Mouse (Mus musculus) adrenal gland (tissue): Measurements from ENCODE around the gene Slc38a3.

ENCODE experiments used
- intact Hi-C: fragments of 180-260 bp; cut with DNase I; formaldehyde crosslinking; loops from one replicate; pipeline ENCODE4 v1.15.1; 2025

Slc38a3 gene

DNA sequence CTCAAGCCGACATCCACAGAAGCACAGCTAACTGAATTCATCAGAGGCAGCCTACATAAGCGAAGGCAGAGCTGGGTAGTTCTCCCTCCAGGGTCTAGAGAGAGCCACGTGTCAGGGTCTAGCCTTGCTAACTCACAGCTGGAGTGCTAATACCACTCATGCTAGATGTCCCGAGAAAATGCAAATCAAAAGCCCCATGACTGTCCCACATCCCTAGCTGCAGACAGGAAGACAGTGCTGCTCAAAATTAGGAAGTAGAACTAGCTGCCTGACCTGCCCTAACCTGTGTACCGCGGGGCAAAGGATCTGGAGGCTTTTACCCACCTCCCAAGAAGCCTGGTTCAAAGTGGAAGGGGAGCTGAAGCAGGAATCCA lies 26.8 kb upstream of the Slc38a3 start:
- intact Hi-C loops = no loop called here

GRCm38 (mm10) chr9:107695441-107696105 lies 26.2 kb upstream of the Slc38a3 start:
- intact Hi-C loops = no loop called here

DNA sequence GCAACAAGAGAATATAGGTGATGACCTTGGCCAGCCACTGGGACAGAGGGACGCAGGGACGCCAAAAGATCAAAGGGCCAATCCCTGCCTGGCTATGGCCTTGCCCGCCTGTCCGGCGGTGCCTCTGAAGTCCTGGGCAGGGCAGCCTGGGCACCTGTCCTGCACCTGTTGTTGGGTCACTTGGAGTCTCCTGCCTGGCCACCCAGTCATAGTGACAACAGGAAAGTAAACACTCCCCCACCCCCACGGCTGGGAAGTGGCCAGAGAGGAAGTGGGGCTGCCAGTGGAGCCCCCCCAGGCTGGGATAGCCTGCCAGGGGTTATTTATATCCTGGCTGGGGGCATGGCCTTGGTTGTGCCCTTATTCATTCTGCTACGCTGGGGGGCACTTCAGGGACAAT lies 25.3 kb upstream of the Slc38a3 start:
- intact Hi-C loops = no loop called here

DNA sequence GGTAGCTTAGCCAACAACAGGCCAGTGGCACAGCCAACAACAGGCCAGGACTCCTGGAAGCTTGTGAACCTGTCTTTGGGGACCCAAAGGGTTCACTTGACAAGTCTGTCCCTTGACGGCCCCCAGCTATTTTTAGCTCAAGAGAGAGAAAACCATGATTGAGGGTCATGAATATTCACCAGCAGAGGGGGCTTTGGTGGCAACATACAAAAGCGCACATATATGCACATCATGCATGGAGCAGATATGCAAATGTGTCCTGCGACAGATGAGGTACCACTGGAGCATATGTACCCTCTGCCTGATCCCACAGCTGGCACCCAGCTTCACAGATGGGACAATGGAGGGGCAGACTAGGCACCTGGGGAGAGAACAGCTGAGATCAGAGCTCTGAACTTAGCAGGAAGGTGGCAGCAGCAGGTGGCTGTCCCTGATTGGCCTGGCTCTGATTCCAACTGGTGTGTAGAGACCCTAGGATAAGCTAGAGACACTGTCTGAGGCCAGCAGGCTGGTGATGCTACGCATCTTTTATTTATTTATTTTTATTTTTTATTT lies 24.2 kb upstream of the Slc38a3 start:
- intact Hi-C loops = no loop called here

DNA sequence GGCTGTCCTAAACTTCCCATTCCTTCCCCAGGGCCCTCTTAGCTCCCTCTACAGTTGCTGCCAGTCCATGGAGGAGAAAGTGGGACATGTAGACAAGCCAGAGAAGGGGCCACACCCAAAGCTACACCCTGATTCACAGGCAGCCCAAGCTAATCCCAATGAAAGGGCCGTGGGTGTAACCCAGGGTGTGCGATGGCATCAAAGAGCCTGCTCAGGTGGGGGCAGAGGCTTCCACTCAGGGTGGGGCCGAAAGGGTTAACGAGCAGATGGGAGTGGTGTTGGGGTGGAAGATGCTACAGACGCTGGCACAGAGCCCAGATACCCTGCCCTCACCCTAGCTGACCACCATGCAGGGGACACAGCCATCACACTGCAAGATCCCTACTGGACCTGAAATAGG lies 23.5 kb upstream of the Slc38a3 start:
- intact Hi-C loops = no loop called here

- intact Hi-C loops = no loop called here
Observed at GRCm38 (mm10) chr9:107690391-107690790, 21.1 kb upstream of the Slc38a3 start.

- intact Hi-C loops = no loop called here
Observed at GRCm38 (mm10) chr9:107688939-107689338, 19.6 kb upstream of the Slc38a3 start.

DNA sequence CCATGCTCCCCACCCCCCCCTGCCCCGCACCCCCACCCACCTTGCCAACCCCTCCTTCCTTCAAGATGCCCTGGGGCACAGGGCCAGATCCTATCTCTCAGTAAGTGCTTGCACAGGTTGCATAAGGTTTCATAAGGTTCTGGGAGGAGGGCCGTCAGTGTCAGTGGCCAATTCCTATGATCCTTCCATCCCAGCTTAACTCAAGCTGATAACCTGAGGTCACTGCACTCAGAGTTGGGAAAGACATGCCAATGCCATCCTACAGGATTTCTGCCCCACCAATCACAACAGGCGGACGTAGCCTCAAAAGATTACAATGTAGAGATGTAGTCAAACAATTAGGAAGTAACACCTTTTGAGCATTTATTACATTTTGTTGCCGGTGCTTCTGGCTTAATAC lies 19.1 kb upstream of the Slc38a3 start:
- intact Hi-C loops = no loop called here

GRCm38 (mm10) chr9:107685231-107685981 lies 16.1 kb upstream of the Slc38a3 start:
- intact Hi-C loops = no loop called here

- intact Hi-C loops = no loop called here
Observed at GRCm38 (mm10) chr9:107682405-107682804, 13.1 kb upstream of the Slc38a3 start.

DNA sequence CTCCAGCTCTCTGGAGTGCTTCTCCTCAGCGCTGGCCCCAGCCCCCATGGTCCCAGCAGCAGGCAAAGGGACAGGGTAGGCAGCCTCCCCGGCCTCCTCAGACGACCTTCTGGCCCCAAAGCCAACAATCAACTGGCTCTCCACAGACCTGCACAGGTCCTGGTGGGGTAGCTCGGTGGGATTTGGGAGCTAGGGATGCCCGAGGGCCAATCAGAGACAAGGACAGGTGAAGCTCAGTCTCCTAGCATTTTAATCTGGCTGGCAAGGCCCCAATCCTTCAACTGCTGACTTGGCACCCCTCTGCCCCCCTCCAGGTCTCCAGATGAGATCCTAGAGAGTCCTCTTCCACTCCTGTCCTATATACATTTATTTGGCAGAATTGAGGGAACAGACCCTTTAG lies 10.2 kb upstream of the Slc38a3 start, which contains the start of gene Gnat1:
Gene Gnat1, minus strand, starts transcription at position 212 of the 400 bp plus-strand sequence.
- intact Hi-C loops = loop anchor here (2.0 kb wide), 1 partner anchor 59 kb away; no protein-coding TSS in a partner anchor

DNA sequence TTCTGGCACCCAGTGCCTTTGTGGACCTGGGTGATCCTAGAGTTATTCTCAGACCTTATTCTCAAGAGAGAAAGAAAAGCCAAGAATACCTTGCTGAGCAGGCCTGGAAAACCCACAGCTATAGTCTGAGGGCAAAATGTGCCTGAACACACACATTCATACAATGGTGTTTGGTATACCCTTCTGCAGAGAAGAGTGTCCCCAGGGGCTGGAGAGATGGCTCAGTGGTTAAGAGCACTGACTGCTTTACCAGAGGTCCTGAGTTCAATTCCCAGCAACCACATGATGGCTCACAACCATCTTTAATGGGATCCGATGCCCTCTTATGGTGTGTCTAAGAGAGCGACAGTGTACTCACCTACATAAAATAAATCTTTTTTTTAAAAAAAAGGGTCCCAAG lies 9.5 kb upstream of the Slc38a3 start:
- intact Hi-C loops = loop anchor here (2.0 kb wide), 1 partner anchor 60 kb away; no protein-coding TSS in a partner anchor

DNA sequence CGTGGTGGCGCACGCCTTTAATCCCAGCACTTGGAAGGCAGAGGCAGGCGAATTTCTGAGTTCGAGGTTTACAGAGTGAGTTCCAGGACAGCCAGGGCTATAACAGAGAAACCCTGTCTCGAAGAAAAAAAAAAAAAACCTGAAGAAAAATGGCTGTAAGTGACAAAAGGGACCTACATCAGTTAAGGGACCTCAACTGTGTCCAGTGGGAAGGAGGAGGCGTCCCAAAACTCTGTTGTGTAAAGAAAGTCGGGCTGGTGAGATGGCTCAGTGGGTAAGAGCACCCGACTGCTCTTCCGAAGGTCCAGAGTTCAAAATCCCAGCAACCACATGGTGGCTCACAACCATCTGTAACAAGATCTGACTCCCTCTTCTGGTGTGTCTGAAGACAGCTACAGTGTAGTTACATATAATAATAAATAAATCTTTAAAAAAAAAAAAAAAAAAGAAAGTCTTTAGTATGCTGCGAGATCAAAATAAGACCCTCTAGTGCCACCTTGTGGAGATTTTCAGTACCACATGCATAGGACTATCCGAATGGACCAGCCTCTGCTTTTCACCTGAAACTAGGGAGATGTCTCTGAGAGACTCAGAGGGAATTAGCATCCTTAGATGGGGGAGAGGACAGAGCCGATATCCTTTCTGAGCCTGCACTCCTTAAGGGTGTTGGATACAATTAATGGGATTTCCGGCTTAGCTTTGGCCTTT lies 8.6 kb upstream of the Slc38a3 start:
- intact Hi-C loops = loop anchor here (2.0 kb wide), 2 partner anchors 61 to 75 kb away; no protein-coding TSS in a partner anchor

GRCm38 (mm10) chr9:107677091-107677784 lies 7.9 kb upstream of the Slc38a3 start:
- intact Hi-C loops = loop anchor here (2.0 kb wide), 1 partner anchor 74 kb away; no protein-coding TSS in a partner anchor

GRCm38 (mm10) chr9:107676302-107676701 lies 7.0 kb upstream of the Slc38a3 start:
- intact Hi-C loops = loop anchor here (1.0 to 2.0 kb wide), 2 partner anchors 31 to 74 kb away; no protein-coding TSS in a partner anchor

DNA sequence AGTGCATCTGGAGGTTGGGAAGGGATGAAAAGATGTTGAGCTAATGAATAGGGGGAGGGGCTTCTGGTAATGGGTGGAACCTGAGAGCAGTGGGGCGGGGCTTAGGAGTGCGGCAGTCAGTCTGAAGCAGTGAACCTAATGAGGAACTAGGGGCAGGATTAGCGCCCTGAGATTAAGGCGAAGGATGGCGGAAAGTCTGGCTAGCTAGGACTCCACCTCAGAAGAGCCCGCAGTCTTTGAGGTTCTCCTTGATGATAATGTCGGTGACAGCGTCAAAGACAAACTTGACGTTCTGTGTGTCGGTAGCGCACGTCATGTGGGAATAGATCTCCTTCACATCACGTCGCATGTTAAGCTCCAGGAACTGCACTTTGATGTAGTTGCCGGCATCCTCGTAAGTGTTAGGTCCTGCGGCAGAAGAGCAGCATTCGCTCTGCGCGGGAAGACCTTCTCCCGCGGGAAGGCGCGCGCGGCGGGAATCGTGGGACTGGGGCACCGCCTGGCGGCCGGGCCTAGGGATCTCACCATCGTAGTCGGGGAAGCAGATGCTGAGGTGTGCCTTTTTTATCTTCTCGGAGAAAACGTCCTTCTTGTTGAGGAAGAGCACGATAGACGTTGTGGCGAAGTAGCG lies 6.5 kb upstream of the Slc38a3 start:
- intact Hi-C loops = loop anchor here (1.0 to 2.0 kb wide), 2 partner anchors 30 to 73 kb away; no protein-coding TSS in a partner anchor

DNA sequence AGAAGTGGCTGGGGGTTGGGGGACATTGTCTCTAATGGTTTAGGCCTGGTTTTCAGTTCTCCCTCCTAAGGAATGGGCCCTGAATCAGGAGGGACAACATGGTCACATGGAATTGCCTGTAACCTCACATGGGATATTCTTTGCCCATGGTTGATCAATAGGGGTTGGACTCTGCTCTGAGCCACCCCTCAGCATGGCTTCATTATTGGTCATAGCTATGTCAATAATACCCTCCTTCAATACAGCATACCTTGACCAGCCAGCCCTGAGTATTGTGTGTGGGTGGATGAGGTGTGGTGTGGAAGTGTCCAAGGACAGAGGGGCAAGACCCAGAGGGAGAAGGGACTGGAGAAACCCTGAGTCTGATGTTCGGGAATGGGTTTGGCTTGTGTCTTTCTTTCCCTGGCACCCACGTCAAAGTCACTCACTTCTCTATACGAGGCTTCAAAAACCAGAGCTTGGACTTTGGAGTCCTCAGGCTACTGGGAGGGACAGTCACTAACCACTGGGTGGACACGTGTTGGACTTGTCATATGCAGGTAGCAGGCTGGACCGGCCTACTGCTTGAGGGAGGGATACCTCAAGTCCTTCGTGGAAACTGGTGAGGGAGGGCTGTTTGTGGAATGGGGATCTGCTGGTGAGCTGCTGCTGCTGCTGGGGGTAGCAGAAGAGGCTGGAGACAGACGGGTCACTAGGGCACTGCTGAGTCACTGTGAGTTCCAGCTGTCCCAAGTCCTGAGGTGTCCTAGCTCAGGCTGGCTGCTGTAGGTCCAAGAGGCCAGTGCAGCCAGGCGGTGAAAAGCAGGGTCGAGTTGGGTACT lies 5.5 kb upstream of the Slc38a3 start:
- intact Hi-C loops = no loop called here

DNA sequence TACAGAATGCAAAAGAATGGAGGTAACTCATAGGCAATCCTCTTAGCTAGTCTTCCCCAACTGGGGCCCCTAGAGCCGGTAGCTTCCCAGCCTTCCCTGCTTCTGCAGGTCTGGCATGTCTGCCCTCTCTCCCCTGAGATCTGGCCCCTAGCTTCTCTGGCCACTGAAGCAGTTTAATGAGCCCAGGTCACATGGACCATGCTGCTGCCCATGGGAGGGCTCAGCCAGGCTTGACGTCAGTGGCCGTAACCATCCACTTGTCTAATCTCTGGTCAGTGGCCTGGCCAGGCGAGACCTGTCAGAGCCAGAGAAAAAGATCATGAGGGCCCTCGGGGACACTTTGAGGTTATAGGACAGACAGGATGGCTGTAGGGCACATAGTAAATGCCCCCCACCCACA lies 929 bp upstream of the Slc38a3 start:
- intact Hi-C loops = no loop called here

GRCm38 (mm10) chr9:107668916-107669315 lies 414 bp downstream of the Slc38a3 start:
- intact Hi-C loops = no loop called here

DNA sequence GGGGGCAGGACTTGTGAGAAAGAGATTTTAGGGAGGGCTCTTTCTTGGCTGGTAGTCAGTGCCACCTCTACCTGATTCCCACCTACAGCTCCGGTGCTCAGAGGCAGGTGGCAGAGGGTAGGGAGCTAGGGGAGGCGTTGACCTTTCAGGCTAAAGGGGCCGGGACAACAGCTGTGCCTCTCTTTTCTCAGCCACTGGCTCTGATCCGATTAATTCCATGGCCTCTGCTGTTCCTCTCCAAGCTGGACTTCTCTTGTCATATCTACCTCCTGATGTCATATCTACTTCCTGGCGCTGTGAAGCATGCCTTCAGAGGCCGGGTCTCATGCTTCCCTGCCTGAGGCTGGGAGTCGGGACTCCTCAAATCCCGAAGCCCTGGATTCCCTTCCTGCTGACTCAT lies 1.3 kb downstream of the Slc38a3 start:
- intact Hi-C loops = no loop called here
